ENCODE assay signal across 14 mouse cellular contexts in genomic region chr15:61183751-61184596, GRCm38 (mm10).
DNase-seq lines count a peak whose midpoint lies in the region; ATAC-seq lines count a peak whose summit lies in the region.
"Had no signal": no experiment of that assay in that cellular context is flagged by ENCODE, and none has a peak within 500 bp of the region (broad histone marks: within the 10 kb centered on the region; RNA-seq: fewer than 3 reads in every experiment).

No protein-coding gene starts in this region.

- H3K9ac ChIP-seq in forebrain, embryonic 14.5 days (ENCODE audit: low read length) = no peak overlapping the region
- H3K9ac ChIP-seq in forebrain, embryonic 16.5 days (replicated peaks; ENCODE audit: low read depth, low read length) = no peak overlapping the region
- H3K9ac ChIP-seq: liver, embryonic 14.5 days had no signal

- no peaks in the 10 kb centered on the region for H3K36me3 ChIP-seq in forebrain, embryonic 14.5 days (ENCODE audit: control insufficient read depth, insufficient read depth, low read length)
- no peaks in the 10 kb centered on the region for H3K36me3 ChIP-seq in forebrain, embryonic 16.5 days (ENCODE audit: control insufficient read depth, insufficient read depth)
- no peaks in the 10 kb centered on the region for H3K36me3 ChIP-seq in heart, embryonic 10.5 days
- H3K36me3 ChIP-seq: G1E had no signal

- H3K4me2 ChIP-seq in forebrain, embryonic 14.5 days (ENCODE audit: low read length) = no peak overlapping the region
- H3K4me2 ChIP-seq in forebrain, embryonic 16.5 days (ENCODE audit: low read length) = no peak overlapping the region

- no peak overlapping the region for H3K4me3 ChIP-seq in forebrain, embryonic 14.5 days (ENCODE audit: low read depth, low read length)
- H3K4me3 ChIP-seq in forebrain, embryonic 16.5 days (replicated peaks; ENCODE audit: low read length) = no peak overlapping the region
- H3K4me3 ChIP-seq in heart, embryonic 10.5 days = no peak overlapping the region
- H3K4me3 ChIP-seq: erythroblast, embryonic 14.5 days; layer of hippocampus, adult 2 months had no signal

- no peaks in the 10 kb centered on the region for H3K9me3 ChIP-seq in forebrain, embryonic 14.5 days (replicated peaks; ENCODE audit: control insufficient read depth, low read length)
- no peaks in the 10 kb centered on the region for H3K9me3 ChIP-seq in forebrain, embryonic 16.5 days (ENCODE audit: control insufficient read depth, low read length)
- no peaks in the 10 kb centered on the region for H3K9me3 ChIP-seq in heart, embryonic 10.5 days
- H3K9me3 ChIP-seq: G1E had no signal

- 9% methylated on average over 11 of the region's 11 CpGs for WGBS in forebrain, embryonic 14.5 days
- WGBS in forebrain, embryonic 16.5 days = 8% methylated on average over 11 of the region's 11 CpGs
- WGBS in heart, embryonic 10.5 days = 79% methylated on average over 11 of the region's 11 CpGs

- no peaks in the 10 kb centered on the region for H3K27me3 ChIP-seq in forebrain, embryonic 14.5 days (replicated peaks; ENCODE audit: control insufficient read depth, insufficient read depth, low read length)
- no peaks in the 10 kb centered on the region for H3K27me3 ChIP-seq in forebrain, embryonic 16.5 days (replicated peaks; ENCODE audit: control insufficient read depth, insufficient read depth, low read length)
- H3K27me3 ChIP-seq in heart, embryonic 10.5 days (ENCODE audit: insufficient read depth, poor library complexity, severe bottlenecking) = no peaks in the 10 kb centered on the region

- DNase-seq in forebrain, embryonic 14.5 days (ENCODE audit: low spot score) = peak; percentile 9
- DNase-seq in kidney, postnatal 36 days = peak; percentile 8 to 16
- no peak for DNase-seq in kidney, postnatal 25 days
- peak; percentile 66 for DNase-seq in embryo, embryonic 9.5 days (ENCODE audit: extremely low spot score)
- DNase-seq in retina, embryonic 14.5 days (ENCODE audit: low spot score) = peak; percentile 41
- no peak for DNase-seq in heart, embryonic 10.5 days (ENCODE audit: low spot score)
- DNase-seq in B cell, adult 2 months = no peak
- DNase-seq: cerebellum, adult 9-10 months; heart, postnatal 36 days had no signal

- ATAC-seq in forebrain, embryonic 14.5 days = no peak
- no peak for ATAC-seq in forebrain, embryonic 16.5 days

- H3K27ac ChIP-seq in forebrain, embryonic 14.5 days (ENCODE audit: low read depth, low read length) = no peak overlapping the region
- no peak overlapping the region for H3K27ac ChIP-seq in forebrain, embryonic 16.5 days (ENCODE audit: low read length)
- no peak overlapping the region for H3K27ac ChIP-seq in heart, embryonic 10.5 days
- H3K27ac ChIP-seq: layer of hippocampus, adult 2 months; liver, embryonic 14.5 days had no signal

- H3K4me1 ChIP-seq in forebrain, embryonic 14.5 days (ENCODE audit: control insufficient read depth, insufficient read depth, low read length) = peaks cover 6% of the 10 kb centered on the region; the same call in 1 of the 2 replicates
- H3K4me1 ChIP-seq in forebrain, embryonic 16.5 days (replicated peaks; ENCODE audit: control insufficient read depth, insufficient read depth, low read length) = 0 out of 2 replicates have a peak, but pooled peaks cover 3% of the 10 kb centered on the region
- no peaks in the 10 kb centered on the region for H3K4me1 ChIP-seq in heart, embryonic 10.5 days

Comparison
In these comparisons a context has a peak if more than half of its experiments do, and no peak if none do; other contexts are left out.
1. DNase-seq: peak in forebrain, embryonic 14.5 days (single experiment), kidney, postnatal 36 days (2 of 2), embryo, embryonic 9.5 days (single experiment) and retina, embryonic 14.5 days (single experiment); none in kidney, postnatal 25 days (0 of 2), heart, embryonic 10.5 days (single experiment) and B cell, adult 2 months (0 of 2).